Mouse (Mus musculus) lung, embryonic 15.5 days (tissue): ENCODE measurements at regions not wholly inside any gene's neighbourhood (a gene's known extent, or its start where the extent isn't known, plus 50 kb on each side); places are given as distances from the start of the nearest gene placed in this dataset.

Experiments
- ATAC-seq: fragments of 200-750 bp; cut with Nextera tagmentation; 2 replicates; pipeline ENCODE4 v1.8.0; 2017; ENCODE audit warnings: moderate number of reproducible peaks, borderline replicate concordance; ENCODE audit not compliant: low FRiP score, low TSS enrichment; ENCODE audit errors: extremely low read depth
- H3K27ac ChIP-seq: fragments of 300-500 bp; sonication (generic); 2 replicates; pipeline ENCODE4 v1.5.1; 2015; ENCODE audit warnings: moderate library complexity, mild to moderate bottlenecking, inconsistent platforms
- H3K27me3 ChIP-seq: fragments of 300-500 bp; sonication (generic); 2 replicates; pipeline ENCODE4 v1.6.1; 2015; ENCODE audit warnings: inconsistent platforms
- H3K36me3 ChIP-seq: fragments of 300-500 bp; sonication (generic); 2 replicates; pipeline ENCODE4 v1.6.1; 2015; ENCODE audit warnings: inconsistent platforms
- H3K4me1 ChIP-seq: fragments of 300-500 bp; sonication (generic); 2 replicates; pipeline ENCODE4 v1.6.1; 2015; ENCODE audit warnings: inconsistent platforms
- H3K4me2 ChIP-seq: fragments of 300-500 bp; sonication (generic); 2 replicates; pipeline ENCODE4 v1.6.1; 2015; ENCODE audit warnings: inconsistent platforms, mild to moderate bottlenecking, moderate library complexity
- H3K4me3 ChIP-seq: fragments of 300-500 bp; sonication (generic); 2 replicates; pipeline ENCODE4 v1.5.1; 2015; ENCODE audit warnings: mild to moderate bottlenecking, inconsistent platforms
- H3K9ac ChIP-seq: fragments of 300-500 bp; sonication (generic); 2 replicates; pipeline ENCODE4 v1.6.1; 2015; ENCODE audit warnings: inconsistent platforms
- H3K9me3 ChIP-seq: fragments of 300-500 bp; sonication (generic); 2 replicates; pipeline ENCODE4 v1.6.1; 2016; ENCODE audit warnings: inconsistent platforms
- WGBS: fragments of 180-500 bp; shearing (Covaris S2); methylation state at CpG from one replicate; pipeline ENCODE4 v1.1.7; 2015; 5-methylcytosine and 5-hydroxymethylcytosine counted together

DNA sequence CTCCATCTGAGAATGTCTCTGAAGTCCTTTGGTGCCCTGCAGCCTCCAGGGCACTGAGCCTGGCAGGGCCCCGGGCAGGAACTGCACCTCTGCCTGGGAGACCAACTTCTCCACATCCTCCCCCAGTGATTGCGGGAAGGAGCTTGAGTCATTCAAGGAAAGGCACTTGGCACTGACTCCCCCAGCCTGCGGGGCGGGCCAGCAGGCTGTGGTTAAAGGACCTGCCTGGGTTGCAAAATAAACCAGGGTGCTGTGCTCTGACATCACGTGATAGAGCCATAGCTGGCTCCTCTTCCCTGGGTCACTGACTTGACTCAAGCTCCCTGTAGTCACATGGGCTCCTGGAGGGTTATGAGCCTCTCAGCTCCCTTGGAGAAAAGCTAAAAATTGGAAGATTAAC, 108.5 kb downstream of the Gm826 start:
- Histone ChIP-seq H3K4me2 (no peak overlapping the region), H3K4me3 (no peak overlapping the region), H3K9me3 (no peaks in the 10 kb centered on the region), H3K27me3 (no peaks in the 10 kb centered on the region), H3K4me1 (no peaks in the 10 kb centered on the region), H3K36me3 (no peaks in the 10 kb centered on the region), H3K27ac (no peak overlapping the region), H3K9ac (no peak overlapping the region)
- ATAC-seq, result no peak
- 60% methylated on average over 5 of the region's 5 CpGs for WGBS

DNA sequence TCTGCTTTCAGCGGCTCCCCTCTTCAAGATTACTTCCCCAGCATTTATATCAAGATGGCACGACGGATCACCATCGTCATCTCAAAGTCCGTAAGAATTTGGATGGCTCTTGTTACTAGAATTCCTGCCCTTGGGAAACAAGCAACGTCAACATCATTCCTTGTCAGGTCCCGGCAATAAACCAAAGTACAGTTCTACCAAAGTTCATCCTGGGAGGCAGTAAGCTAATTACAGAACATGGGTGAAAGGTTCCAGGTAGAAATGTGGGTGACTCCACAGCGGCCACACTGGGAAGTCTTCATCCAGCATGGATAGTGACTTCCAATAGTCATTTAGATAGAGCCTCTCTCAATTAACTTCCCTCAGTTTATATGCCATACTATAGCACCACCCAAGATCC, 110.6 kb downstream of the Gm826 start:
- no peaks in the 10 kb centered on the region for H3K4me1 ChIP-seq
- no peak for ATAC-seq
- no peak overlapping the region for H3K9ac ChIP-seq

DNA sequence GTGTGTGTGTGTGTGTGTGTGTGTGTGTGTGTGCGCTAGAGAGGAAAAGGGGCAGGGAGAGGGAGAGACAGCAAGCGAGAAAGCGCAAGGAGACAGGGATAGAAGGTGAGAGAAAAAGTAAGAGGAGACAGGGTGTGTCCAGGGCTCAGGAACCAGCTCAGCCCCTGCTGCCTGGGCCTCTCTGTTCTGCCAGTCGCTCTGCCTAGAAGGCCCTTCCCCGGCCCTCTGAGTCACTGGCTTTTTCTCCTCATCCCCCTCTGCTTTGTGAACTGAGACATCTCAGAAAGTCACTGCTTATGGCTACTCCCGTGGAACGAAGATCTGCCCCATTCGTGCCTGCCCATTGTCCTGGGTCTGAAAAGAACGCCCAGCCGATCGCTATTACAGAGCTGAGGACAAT, 112.2 kb downstream of the Gm826 start:
- WGBS, result 82% methylated on average over 9 of the region's 11 CpGs
- H3K9ac ChIP-seq, result no peak overlapping the region
- no peak overlapping the region for H3K27ac ChIP-seq
- H3K36me3 ChIP-seq, result no peaks in the 10 kb centered on the region
- H3K9me3 ChIP-seq, result no peaks in the 10 kb centered on the region
- H3K4me3 ChIP-seq, result no peak overlapping the region
- no peak overlapping the region for H3K4me2 ChIP-seq
- H3K27me3 ChIP-seq, result no peaks in the 10 kb centered on the region
- no peak for ATAC-seq
- H3K4me1 ChIP-seq, result no peaks in the 10 kb centered on the region

More for the DNA sequence above, 110.6 kb downstream of the Gm826 start:
- no peak overlapping the region for H3K4me3 ChIP-seq
- H3K36me3 ChIP-seq, result no peaks in the 10 kb centered on the region
- no peak overlapping the region for H3K4me2 ChIP-seq
- 85% methylated on average over 8 of the region's 8 CpGs for WGBS
- no peaks in the 10 kb centered on the region for H3K9me3 ChIP-seq
- no peaks in the 10 kb centered on the region for H3K27me3 ChIP-seq
- H3K27ac ChIP-seq, result no peak overlapping the region

DNA sequence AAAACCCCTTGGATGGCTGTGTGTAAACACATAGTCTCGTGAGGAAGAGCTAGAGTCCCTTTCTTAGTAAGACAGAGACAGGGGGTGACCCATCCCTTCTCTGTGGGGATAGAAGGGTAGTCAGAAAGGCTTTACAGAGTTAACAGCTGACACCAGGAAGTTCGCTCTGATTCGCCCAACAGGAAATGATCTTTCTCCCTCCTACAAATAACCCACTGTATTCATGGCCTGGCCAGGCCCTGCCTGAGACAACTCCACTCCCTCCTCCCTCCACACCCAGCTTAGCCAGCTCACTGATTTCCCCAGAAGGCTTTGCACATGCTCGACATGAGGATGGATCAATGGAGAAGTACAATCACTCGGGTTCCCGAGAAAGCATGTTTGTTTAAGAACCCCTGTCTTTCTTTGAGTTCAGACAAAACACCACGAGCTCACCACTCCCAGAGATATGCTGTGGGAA, 113.4 kb downstream of the Gm826 start:
- WGBS, result 16% methylated on average over 7 of the region's 7 CpGs
- ATAC-seq, result no peak
- H3K9ac ChIP-seq, result no peak overlapping the region

DNA sequence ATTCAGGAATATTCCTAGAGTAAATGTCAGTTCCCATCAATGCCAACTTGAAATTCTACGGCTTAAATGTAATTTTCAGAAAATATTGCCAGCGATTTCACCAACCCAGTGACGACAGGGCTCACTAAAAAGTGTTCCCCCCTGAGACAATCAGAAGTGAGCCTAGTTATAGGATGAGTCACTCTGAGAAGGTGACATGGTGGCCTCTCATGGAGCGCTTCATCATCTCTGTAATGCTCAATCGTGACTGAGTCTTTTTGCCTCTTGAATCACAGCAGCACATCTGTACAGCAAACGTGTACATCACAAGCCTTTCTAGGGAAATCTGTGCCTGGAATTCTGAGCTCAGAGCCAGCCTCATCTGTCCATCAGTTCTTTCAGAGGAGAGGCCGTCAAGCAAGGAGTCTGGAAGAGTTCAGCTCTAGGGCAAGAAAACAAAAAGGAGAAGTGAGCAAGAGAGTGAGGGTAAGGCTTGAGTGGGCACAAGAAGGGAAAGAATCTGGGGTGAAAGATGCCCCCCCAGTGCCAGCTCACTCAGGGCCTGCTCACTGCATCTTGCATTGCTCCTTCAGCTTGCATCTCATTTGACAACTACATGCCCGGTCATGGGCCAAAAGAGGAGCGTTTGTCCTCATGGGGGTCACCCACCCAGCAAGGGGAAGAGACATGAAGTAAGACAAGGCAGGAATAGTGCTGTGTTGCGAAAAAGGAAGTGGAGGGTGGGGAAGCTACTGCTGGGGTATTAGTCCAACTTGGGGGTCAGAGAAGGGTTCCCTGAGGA, 119.7 kb downstream of the Gm826 start:
- no peak overlapping the region for H3K27ac ChIP-seq
- no peaks in the 10 kb centered on the region for H3K9me3 ChIP-seq
- no peaks in the 10 kb centered on the region for H3K36me3 ChIP-seq
- no peak overlapping the region for H3K4me3 ChIP-seq
- no peak for ATAC-seq
- H3K4me2 ChIP-seq, result no peak overlapping the region
- 78% methylated on average over 10 of the region's 10 CpGs for WGBS
- H3K9ac ChIP-seq, result no peak overlapping the region
- no peaks in the 10 kb centered on the region for H3K27me3 ChIP-seq
- H3K4me1 ChIP-seq, result no peaks in the 10 kb centered on the region

More for the DNA sequence above, 113.4 kb downstream of the Gm826 start:
- Histone ChIP-seq H3K9me3 (no peaks in the 10 kb centered on the region), H3K4me2 (no peak overlapping the region), H3K36me3 (no peaks in the 10 kb centered on the region), H3K27me3 (no peaks in the 10 kb centered on the region), H3K4me3 (no peak overlapping the region), H3K27ac (no peak overlapping the region), H3K4me1 (no peaks in the 10 kb centered on the region)

DNA sequence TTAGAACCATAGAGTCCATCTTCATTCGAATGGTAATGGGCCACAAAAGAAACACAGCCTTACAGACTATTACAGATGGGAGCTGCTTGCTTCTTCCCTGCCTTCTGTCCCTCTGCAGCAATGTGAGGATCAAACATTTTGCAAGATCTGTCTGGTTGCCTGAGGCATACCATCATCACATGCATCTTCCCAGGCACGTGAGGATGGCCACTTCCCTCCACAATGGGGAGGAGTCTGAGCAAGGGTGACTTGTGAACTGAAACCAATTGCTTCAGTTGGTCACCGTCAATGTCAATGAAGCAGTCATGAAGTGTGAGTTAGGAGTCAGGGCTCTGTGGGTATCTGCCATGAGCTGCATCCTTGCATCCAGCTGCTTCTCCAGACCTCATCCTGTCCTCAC, 123.5 kb downstream of the Gm826 start:
- ATAC-seq, result no peak
- H3K27me3 ChIP-seq, result no peaks in the 10 kb centered on the region
- H3K36me3 ChIP-seq, result no peaks in the 10 kb centered on the region
- H3K4me3 ChIP-seq, result no peak overlapping the region
- no peaks in the 10 kb centered on the region for H3K4me1 ChIP-seq
- H3K4me2 ChIP-seq, result no peak overlapping the region
- no peaks in the 10 kb centered on the region for H3K9me3 ChIP-seq
- H3K9ac ChIP-seq, result no peak overlapping the region
- no peak overlapping the region for H3K27ac ChIP-seq
- WGBS, result 66% methylated on average over 3 of the region's 3 CpGs

DNA sequence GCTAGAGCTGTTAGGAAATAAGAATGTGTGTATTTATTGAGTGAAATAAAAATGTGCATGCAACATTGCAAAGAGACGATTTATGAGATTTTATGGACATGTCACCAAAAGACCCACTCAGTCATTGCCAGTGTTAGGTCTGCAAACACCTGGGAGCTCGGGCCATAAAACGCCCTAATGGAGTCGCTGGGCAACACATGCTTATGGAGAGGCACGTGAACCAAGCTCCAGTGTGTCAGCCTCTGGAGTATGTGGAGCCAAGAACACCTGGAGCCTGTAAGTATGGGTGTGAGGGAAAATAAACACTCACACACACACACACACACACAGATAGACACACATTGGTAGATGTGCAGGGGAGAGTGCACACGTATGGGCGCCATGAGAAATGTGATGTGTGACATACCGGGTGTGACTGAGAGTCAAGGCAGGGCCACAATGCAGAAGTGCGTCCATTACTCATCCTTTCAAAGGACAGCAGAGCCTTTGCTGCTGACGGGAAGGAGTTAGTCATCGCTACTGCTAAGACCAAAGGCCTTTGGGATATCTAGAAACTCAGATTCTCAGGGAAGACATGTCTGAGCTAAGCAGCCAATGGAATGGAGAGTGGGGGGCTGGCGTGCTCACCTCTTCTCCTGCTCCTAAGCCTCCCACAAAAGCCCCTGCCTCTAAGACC, 124.2 kb downstream of the Gm826 start:
- Histone ChIP-seq H3K4me1 (no peaks in the 10 kb centered on the region), H3K27ac (no peak overlapping the region), H3K4me2 (no peak overlapping the region), H3K27me3 (no peaks in the 10 kb centered on the region), H3K36me3 (no peaks in the 10 kb centered on the region), H3K9me3 (no peaks in the 10 kb centered on the region), H3K4me3 (no peak overlapping the region), H3K9ac (no peak overlapping the region)
- ATAC-seq, result no peak
- WGBS, result 69% methylated on average over 12 of the region's 12 CpGs

DNA sequence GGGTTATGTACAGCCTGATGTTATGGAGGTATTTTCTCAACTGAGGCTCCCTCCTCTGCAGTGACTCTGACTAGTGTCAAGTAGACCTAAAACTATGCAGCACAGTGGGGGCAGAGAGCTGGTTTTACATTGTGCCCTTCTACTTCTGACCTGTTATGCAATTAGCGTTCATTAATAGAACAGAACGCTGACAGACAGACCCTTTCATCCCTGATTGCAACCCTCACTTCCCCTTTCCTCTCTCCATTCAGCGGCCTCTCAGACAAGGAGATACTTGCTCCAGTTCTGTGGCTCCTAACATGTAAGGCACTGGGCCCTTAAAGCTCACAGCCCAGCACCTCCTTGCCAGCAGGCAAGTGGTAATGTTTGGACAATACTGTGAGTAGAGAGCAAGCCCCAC, 125.7 kb downstream of the Gm826 start:
- Histone ChIP-seq H3K9me3 (no peaks in the 10 kb centered on the region), H3K27me3 (no peaks in the 10 kb centered on the region), H3K4me3 (no peak overlapping the region), H3K27ac (no peak overlapping the region), H3K9ac (no peak overlapping the region), H3K36me3 (no peaks in the 10 kb centered on the region), H3K4me2 (no peak overlapping the region), H3K4me1 (no peaks in the 10 kb centered on the region)
- ATAC-seq, result no peak
- WGBS, result 54% methylated on average over 3 of the region's 3 CpGs

DNA sequence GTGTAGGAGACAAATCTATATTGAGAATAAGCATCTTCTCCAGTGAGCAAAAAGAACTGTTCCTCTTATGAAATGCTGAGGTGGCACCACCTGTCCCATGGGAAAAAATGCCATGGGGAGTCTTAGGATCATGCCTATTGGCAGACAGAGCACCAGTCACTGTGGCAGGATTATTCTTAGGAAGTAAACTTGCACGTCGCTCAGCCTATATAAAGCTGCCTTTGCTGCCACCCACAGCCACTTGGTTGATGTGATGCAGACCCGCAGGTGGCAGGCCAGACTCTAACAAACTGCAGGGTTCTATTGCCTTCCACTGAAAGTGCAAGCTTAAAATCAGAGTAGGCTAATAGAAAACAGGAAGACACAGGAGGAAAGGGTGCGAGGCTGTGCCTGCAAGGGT, 126.7 kb downstream of the Gm826 start:
- Histone ChIP-seq H3K4me2 (no peak overlapping the region), H3K27me3 (no peaks in the 10 kb centered on the region), H3K9me3 (no peaks in the 10 kb centered on the region), H3K27ac (no peak overlapping the region), H3K9ac (no peak overlapping the region), H3K4me3 (no peak overlapping the region), H3K4me1 (no peaks in the 10 kb centered on the region), H3K36me3 (no peaks in the 10 kb centered on the region)
- 72% methylated on average over 4 of the region's 4 CpGs for WGBS
- no peak for ATAC-seq

DNA sequence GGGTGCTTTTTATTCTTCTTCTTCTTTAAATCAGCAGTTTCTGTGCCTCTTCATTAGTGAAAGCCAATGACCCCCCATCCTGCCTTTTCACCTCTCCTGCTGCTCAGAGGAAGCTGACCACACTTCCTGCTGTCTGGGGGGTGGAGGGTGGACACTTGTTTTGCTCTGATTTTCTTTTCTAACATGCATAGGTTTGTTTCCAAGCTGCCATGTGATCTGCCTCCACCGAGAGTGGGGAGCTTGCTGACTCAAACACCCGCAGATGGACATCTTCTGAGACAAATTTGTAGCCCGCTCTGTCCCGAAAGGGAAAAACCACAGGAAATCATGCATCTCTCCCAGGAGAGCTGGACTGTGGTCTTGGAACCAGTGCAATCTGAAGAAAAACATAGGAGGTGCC, 141.3 kb downstream of the Gm826 start:
- no peak for ATAC-seq
- no peak overlapping the region for H3K27ac ChIP-seq
- no peak overlapping the region for H3K9ac ChIP-seq
- H3K27me3 ChIP-seq, result no peaks in the 10 kb centered on the region
- no peak overlapping the region for H3K4me3 ChIP-seq
- no peaks in the 10 kb centered on the region for H3K4me1 ChIP-seq
- WGBS, result 65% methylated on average over 4 of the region's 4 CpGs
- no peaks in the 10 kb centered on the region for H3K36me3 ChIP-seq
- no peaks in the 10 kb centered on the region for H3K9me3 ChIP-seq
- no peak overlapping the region for H3K4me2 ChIP-seq

DNA sequence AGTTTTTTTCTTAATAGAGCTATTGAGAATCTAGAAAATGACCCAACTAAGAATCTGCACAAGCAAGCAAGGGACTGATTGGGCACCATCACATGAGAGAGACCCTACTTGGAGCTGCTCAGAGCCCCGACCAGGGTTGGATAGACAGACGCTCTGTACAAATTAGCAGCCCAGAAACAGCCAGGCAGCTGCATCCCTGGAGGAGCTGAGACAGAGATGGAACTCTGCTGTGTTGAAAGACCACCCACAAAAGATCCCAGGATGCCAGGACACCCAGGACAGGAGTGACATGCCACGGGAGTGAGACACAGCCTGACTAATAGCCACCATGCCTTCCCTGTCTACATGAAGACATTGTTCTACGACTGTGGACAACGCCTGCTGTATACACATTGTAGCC, 147.9 kb downstream of the Gm826 start:
- H3K27me3 ChIP-seq, result no peaks in the 10 kb centered on the region
- H3K27ac ChIP-seq, result no peak overlapping the region
- no peak overlapping the region for H3K4me3 ChIP-seq
- H3K4me2 ChIP-seq, result no peak overlapping the region
- H3K4me1 ChIP-seq, result no peaks in the 10 kb centered on the region
- ATAC-seq, result no peak
- 57% methylated on average over 5 of the region's 5 CpGs for WGBS
- H3K36me3 ChIP-seq, result no peaks in the 10 kb centered on the region
- H3K9ac ChIP-seq, result no peak overlapping the region
- no peaks in the 10 kb centered on the region for H3K9me3 ChIP-seq

DNA sequence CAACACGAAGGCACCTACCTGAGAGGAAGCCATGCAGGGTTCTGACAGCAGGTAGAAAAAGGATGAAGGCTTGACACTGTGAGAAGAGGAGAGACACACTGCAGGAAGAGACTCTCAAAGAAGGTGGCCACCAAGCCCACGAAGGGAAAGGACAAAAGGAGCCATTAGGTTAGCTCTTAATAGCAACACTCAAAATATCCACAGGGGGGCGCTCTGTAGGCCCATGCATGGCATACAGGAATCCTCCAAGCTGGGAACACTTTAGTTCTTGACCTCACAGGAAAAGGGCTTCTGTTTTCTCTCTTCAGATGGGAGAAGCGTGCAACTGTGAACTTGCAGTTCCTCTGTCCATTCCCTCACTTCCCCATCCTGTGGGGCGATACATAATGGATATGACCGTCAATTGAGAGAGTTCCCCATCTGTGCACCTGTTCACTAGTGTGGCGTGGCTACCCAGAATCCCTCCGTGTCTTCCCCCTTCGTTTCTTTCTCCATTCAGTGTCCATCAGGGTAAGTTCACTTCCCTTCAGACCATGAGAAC, 162.9 kb downstream of the Gm826 start:
- no peaks in the 10 kb centered on the region for H3K36me3 ChIP-seq
- ATAC-seq, result no peak
- no peak overlapping the region for H3K9ac ChIP-seq
- WGBS, result 66% methylated on average over 9 of the region's 9 CpGs
- H3K4me2 ChIP-seq, result no peak overlapping the region
- no peak overlapping the region for H3K27ac ChIP-seq
- no peak overlapping the region for H3K4me3 ChIP-seq
- H3K4me1 ChIP-seq, result no peaks in the 10 kb centered on the region
- no peaks in the 10 kb centered on the region for H3K9me3 ChIP-seq
- H3K27me3 ChIP-seq, result no peaks in the 10 kb centered on the region
